Mouse (Mus musculus) G1E (cell line): Measurements from ENCODE around the gene Ifna1. TPM values are rescaled to one million over a fixed set of nuclear protein-coding genes. Genes with fewer than 3 reads are reported as not detected.

ENCODE experiments used
- ATAC-seq: 2 replicates; pipeline ENCODE4 v1.8.0; 2016; ENCODE audit warnings: mild to moderate bottlenecking; ENCODE audit not compliant: insufficient number of reproducible peaks, poor library complexity, low FRiP score, severe bottlenecking; ENCODE audit errors: extremely low read depth
- DNase-seq: peaks from one replicate; pipeline ENCODE4 v3.0.0; 2012; ENCODE audit warnings: low spot score
- H3K27me3 ChIP-seq: 2 replicates; pipeline ENCODE4 v1.6.1; 2012; ENCODE audit warnings: mild to moderate bottlenecking, low read length, inconsistent platforms; ENCODE audit not compliant: insufficient read depth
- H3K36me3 ChIP-seq: replicated peaks from 2 replicates; pipeline ENCODE3; 2012; ENCODE audit warnings: mild to moderate bottlenecking, inconsistent platforms
- H3K4me1 ChIP-seq: 2 replicates; pipeline ENCODE4 v1.6.1; 2012; ENCODE audit warnings: low read depth, low read length, inconsistent platforms, mixed read lengths; ENCODE audit not compliant: insufficient read depth
- H3K4me3 ChIP-seq: 2 replicates; pipeline ENCODE4 v1.5.1; 2012; ENCODE audit warnings: low read depth, mild to moderate bottlenecking, inconsistent platforms, low read length, moderate library complexity, mixed read lengths
- H3K9me3 ChIP-seq: replicated peaks from 2 replicates; pipeline ENCODE4 v1.6.1; 2012; ENCODE audit warnings: inconsistent platforms
- CTCF ChIP-seq: IDR thresholded peaks from 2 replicates; pipeline ENCODE4 v1.5.1; 2012; ENCODE audit warnings: low read depth, low read length, inconsistent platforms, mixed read lengths
- GATA1 ChIP-seq: IDR thresholded peaks from 2 replicates; pipeline ENCODE4 v1.6.1; 2012; ENCODE audit warnings: borderline replicate concordance, low read length, inconsistent platforms, mixed read lengths
- GATA2 ChIP-seq: IDR thresholded peaks from 2 replicates; pipeline ENCODE4 v1.6.1; 2012; ENCODE audit warnings: low read depth, low read length, inconsistent platforms, borderline replicate concordance
- POLR2AphosphoS5 ChIP-seq: IDR thresholded peaks from 2 replicates; pipeline ENCODE4 v1.6.1; 2012; ENCODE audit warnings: low read depth, low read length, inconsistent platforms; ENCODE audit not compliant: insufficient replicate concordance
- TAL1 ChIP-seq: conservative IDR thresholded peaks from 2 replicates; pipeline ENCODE4 v1.6.1; 2012; ENCODE audit warnings: low read depth, low read length, inconsistent platforms, mixed read lengths
- polyA plus RNA-seq: library from polyadenylated mRNA; stranded (reverse); fragments of >175 nt; gene quantifications from 2 replicates; pipeline ENCODE4 v1.2.3, GENCODE M21; 2012
- total RNA-seq, 2 experiments: library from RNA; stranded (forward) in 1 of 2; stranded (reverse) in 1 of 2; fragments of 200-1000 nt in 1 of 2; fragments of >200 nt in 1 of 2; fragmentation: Nextera tagmentation in 1 of 2; gene quantifications; 2 replicates each; pipeline ENCODE4 v1.2.3; 2014 to 2017

The Ifna1 gene
- total and polyA plus RNA-seq, 3 experiments = not detected

DNA sequence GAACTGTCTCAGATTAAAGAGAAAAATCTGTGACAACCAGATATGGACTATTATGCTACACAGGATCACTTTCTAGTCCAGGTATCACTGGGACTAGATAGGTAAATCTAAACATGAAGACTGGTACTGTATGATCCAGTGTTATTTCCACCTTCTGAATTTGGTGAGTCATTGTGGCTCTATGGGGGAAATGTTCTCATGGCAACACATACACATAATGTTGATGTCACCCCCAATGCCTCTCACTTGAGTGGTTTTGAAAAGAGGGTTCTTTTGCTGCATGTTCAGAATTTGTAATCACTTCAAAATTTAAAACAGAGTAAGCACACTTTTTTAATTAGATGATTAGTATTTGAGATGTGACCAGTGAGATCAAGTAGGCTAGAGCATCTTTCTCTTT is 38.3 kb downstream of the Ifna1 start:
- 0 out of 2 replicates have a peak, but pooled peaks cover 3% of the 10 kb centered on the region for H3K9me3 ChIP-seq
- H3K4me1 ChIP-seq = no peaks in the 10 kb centered on the region
- no peaks in the 10 kb centered on the region for H3K36me3 ChIP-seq
- no peak overlapping the region for H3K4me3 ChIP-seq
- DNase-seq = no peak
- ATAC-seq = no peak
- TF ChIP-seq POLR2AphosphoS5 (no peak), GATA2 (no peak), CTCF (no peak)
- no peaks in the 10 kb centered on the region for H3K27me3 ChIP-seq

DNA sequence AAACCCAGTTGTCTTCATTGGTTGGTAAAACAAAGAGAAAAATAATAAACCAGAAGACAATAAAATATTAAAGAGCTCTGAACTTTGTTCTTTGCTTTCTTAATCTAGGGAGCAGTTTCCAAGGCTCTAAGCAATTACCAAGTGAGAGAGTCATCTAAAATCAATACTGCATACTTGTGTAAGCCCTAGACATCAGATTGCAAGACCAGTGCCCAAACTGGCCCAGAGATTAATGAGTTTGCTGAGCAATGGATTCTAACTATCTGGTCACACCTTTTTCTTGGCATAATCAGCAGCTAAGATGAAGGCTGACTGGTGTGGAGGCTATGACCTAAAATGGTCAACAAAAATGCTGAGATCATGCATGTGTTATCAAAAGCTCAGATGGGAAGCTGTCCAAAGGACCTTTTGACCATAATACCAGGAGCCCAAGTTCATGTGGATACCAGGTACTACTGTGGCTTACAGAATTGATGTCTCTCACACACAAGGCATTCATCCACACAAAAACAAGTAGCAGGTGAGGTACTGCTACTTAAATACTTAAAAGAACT is 43.4 kb downstream of the Ifna1 start:
- Histone ChIP-seq H3K36me3 (no peaks in the 10 kb centered on the region), H3K4me3 (no peak overlapping the region), H3K9me3 (no peaks in the 10 kb centered on the region), H3K27me3 (no peaks in the 10 kb centered on the region), H3K4me1 (no peaks in the 10 kb centered on the region)
- no peak for DNase-seq
- no peak for ATAC-seq
- TF ChIP-seq TAL1 = no peak
- TF ChIP-seq GATA1 = no peak
- no peak for TF ChIP-seq CTCF
- TF ChIP-seq POLR2AphosphoS5 = no peak
- TF ChIP-seq GATA2 = no peak

Other genes starting within 250 kb of the Ifna1 start
Only the 20 nearest of the 28 such genes appear.
- gene Gm13271, start 95.2 kb upstream of the Ifna1 start, total RNA-seq (2014; fragmentation: Nextera tagmentation) = not detected in 2 replicates
- gene Gm13271, start 95.2 kb upstream of the Ifna1 start, total RNA-seq (2017) = not detected in 2 replicates
- not detected in 2 replicates for gene Gm13271, start 95.2 kb upstream of the Ifna1 start, polyA plus RNA-seq
- gene Gm13283, start 90.0 kb upstream of the Ifna1 start, total RNA-seq (2014; fragmentation: Nextera tagmentation) = not detected in 2 replicates
- gene Gm13283, start 90.0 kb upstream of the Ifna1 start, total RNA-seq (2017) = not detected in 2 replicates
- not detected in 2 replicates for gene Gm13283, start 90.0 kb upstream of the Ifna1 start, polyA plus RNA-seq
- gene Gm13290, start 76.3 kb upstream of the Ifna1 start, total RNA-seq (2014; fragmentation: Nextera tagmentation) = not detected in 2 replicates
- gene Gm13290, start 76.3 kb upstream of the Ifna1 start, total RNA-seq (2017) = not detected in 2 replicates
- gene Gm13290, start 76.3 kb upstream of the Ifna1 start, polyA plus RNA-seq = not detected in 2 replicates
- gene Gm13289, start 73.2 kb upstream of the Ifna1 start, total RNA-seq (2014; fragmentation: Nextera tagmentation) = not detected in 2 replicates
- gene Gm13289, start 73.2 kb upstream of the Ifna1 start, total RNA-seq (2017) = not detected in 2 replicates
- gene Gm13289, start 73.2 kb upstream of the Ifna1 start, polyA plus RNA-seq = not detected in 2 replicates
- gene Gm13272, start 70.2 kb upstream of the Ifna1 start, total RNA-seq (2014; fragmentation: Nextera tagmentation) = not detected in 2 replicates
- 0.29 TPM in 1 of 2 replicates, not detected in the other for gene Gm13272, start 70.2 kb upstream of the Ifna1 start, total RNA-seq (2017)
- not detected in 2 replicates for gene Gm13272, start 70.2 kb upstream of the Ifna1 start, polyA plus RNA-seq
- not detected in 2 replicates for gene Ifnz, start 68.0 kb upstream of the Ifna1 start, total RNA-seq (2014; fragmentation: Nextera tagmentation)
- not detected in 2 replicates for gene Ifnz, start 68.0 kb upstream of the Ifna1 start, total RNA-seq (2017)
- gene Ifnz, start 68.0 kb upstream of the Ifna1 start, polyA plus RNA-seq = not detected in 2 replicates
- gene Gm13276, start 64.4 kb upstream of the Ifna1 start, total RNA-seq (2014; fragmentation: Nextera tagmentation) = not detected in 2 replicates
- gene Gm13276, start 64.4 kb upstream of the Ifna1 start, total RNA-seq (2017) = not detected in 2 replicates
- not detected in 2 replicates for gene Gm13276, start 64.4 kb upstream of the Ifna1 start, polyA plus RNA-seq
- not detected in 2 replicates for gene Gm13277, start 61.5 kb upstream of the Ifna1 start, total RNA-seq (2014; fragmentation: Nextera tagmentation)
- gene Gm13277, start 61.5 kb upstream of the Ifna1 start, total RNA-seq (2017) = not detected in 2 replicates
- not detected in 2 replicates for gene Gm13277, start 61.5 kb upstream of the Ifna1 start, polyA plus RNA-seq
- gene Gm13278, start 58.5 kb upstream of the Ifna1 start, total RNA-seq (2014; fragmentation: Nextera tagmentation) = not detected in 2 replicates
- not detected in 2 replicates for gene Gm13278, start 58.5 kb upstream of the Ifna1 start, total RNA-seq (2017)
- gene Gm13278, start 58.5 kb upstream of the Ifna1 start, polyA plus RNA-seq = not detected in 2 replicates
- not detected in 2 replicates for gene Gm13275, start 55.6 kb upstream of the Ifna1 start, total RNA-seq (2014; fragmentation: Nextera tagmentation)
- gene Gm13275, start 55.6 kb upstream of the Ifna1 start, total RNA-seq (2017) = 0.27 TPM in 1 of 2 replicates, not detected in the other
- gene Gm13275, start 55.6 kb upstream of the Ifna1 start, polyA plus RNA-seq = not detected in 2 replicates
- gene Gm13279, start 52.7 kb upstream of the Ifna1 start, total RNA-seq (2014; fragmentation: Nextera tagmentation) = not detected in 2 replicates
- gene Gm13279, start 52.7 kb upstream of the Ifna1 start, total RNA-seq (2017) = not detected in 2 replicates
- not detected in 2 replicates for gene Gm13279, start 52.7 kb upstream of the Ifna1 start, polyA plus RNA-seq
- gene Gm13285, start 50.4 kb upstream of the Ifna1 start, total RNA-seq (2014; fragmentation: Nextera tagmentation) = not detected in 2 replicates
- gene Gm13285, start 50.4 kb upstream of the Ifna1 start, total RNA-seq (2017) = not detected in 2 replicates
- not detected in 2 replicates for gene Gm13285, start 50.4 kb upstream of the Ifna1 start, polyA plus RNA-seq
- not detected in 2 replicates for gene Gm13287, start 46.8 kb upstream of the Ifna1 start, total RNA-seq (2014; fragmentation: Nextera tagmentation)
- gene Gm13287, start 46.8 kb upstream of the Ifna1 start, total RNA-seq (2017) = not detected in 2 replicates
- not detected in 2 replicates for gene Gm13287, start 46.8 kb upstream of the Ifna1 start, polyA plus RNA-seq
- not detected in 2 replicates for gene Gm13288, start 44.6 kb upstream of the Ifna1 start, total RNA-seq (2014; fragmentation: Nextera tagmentation)
- 0.06 and 0.16 TPM in 2 replicates for gene Gm13288, start 44.6 kb upstream of the Ifna1 start, total RNA-seq (2017)
- not detected in 2 replicates for gene Gm13288, start 44.6 kb upstream of the Ifna1 start, polyA plus RNA-seq
- gene Ifna7, start 33.9 kb upstream of the Ifna1 start, total RNA-seq (2014; fragmentation: Nextera tagmentation) = not detected in 2 replicates
- not detected in 2 replicates for gene Ifna7, start 33.9 kb upstream of the Ifna1 start, total RNA-seq (2017)
- not detected in 2 replicates for gene Ifna7, start 33.9 kb upstream of the Ifna1 start, polyA plus RNA-seq
- not detected in 2 replicates for gene Ifna11, start 30.1 kb upstream of the Ifna1 start, total RNA-seq (2014; fragmentation: Nextera tagmentation)
- gene Ifna11, start 30.1 kb upstream of the Ifna1 start, total RNA-seq (2017) = 0.29 TPM in 1 of 2 replicates, not detected in the other
- gene Ifna11, start 30.1 kb upstream of the Ifna1 start, polyA plus RNA-seq = not detected in 2 replicates
- gene Ifna6, start 22.7 kb upstream of the Ifna1 start, total RNA-seq (2014; fragmentation: Nextera tagmentation) = not detected in 2 replicates
- gene Ifna6, start 22.7 kb upstream of the Ifna1 start, total RNA-seq (2017) = not detected in 2 replicates
- gene Ifna6, start 22.7 kb upstream of the Ifna1 start, polyA plus RNA-seq = not detected in 2 replicates
- not detected in 2 replicates for gene Ifna5, start 14.6 kb upstream of the Ifna1 start, total RNA-seq (2014; fragmentation: Nextera tagmentation)
- not detected in 2 replicates for gene Ifna5, start 14.6 kb upstream of the Ifna1 start, total RNA-seq (2017)
- not detected in 2 replicates for gene Ifna5, start 14.6 kb upstream of the Ifna1 start, polyA plus RNA-seq
- not detected in 2 replicates for gene Ifna4, start 8.2 kb upstream of the Ifna1 start, total RNA-seq (2014; fragmentation: Nextera tagmentation)
- gene Ifna4, start 8.2 kb upstream of the Ifna1 start, total RNA-seq (2017) = 0.38 TPM in 1 of 2 replicates, not detected in the other
- not detected in 2 replicates for gene Ifna4, start 8.2 kb upstream of the Ifna1 start, polyA plus RNA-seq
- gene Ifne, start 30.1 kb downstream of the Ifna1 start, total RNA-seq (2014; fragmentation: Nextera tagmentation) = not detected in 2 replicates
- gene Ifne, start 30.1 kb downstream of the Ifna1 start, total RNA-seq (2017) = 0.23 TPM in 1 of 2 replicates, not detected in the other
- not detected in 2 replicates for gene Ifne, start 30.1 kb downstream of the Ifna1 start, polyA plus RNA-seq